Mouse (Mus musculus) cortical plate, adult 2 months (tissue): Measurements from ENCODE around the gene Rfk.

Experiments used
- CTCF ChIP-seq: fragments of 200-500 bp; IDR thresholded peaks from 2 replicates; pipeline ENCODE4 v1.5.1; 2011; ENCODE audit warnings: mild to moderate bottlenecking, control low read depth, low read length; ENCODE audit not compliant: insufficient read depth; ENCODE audit errors: extremely low read depth
- POLR2A ChIP-seq: fragments of 200-500 bp; IDR thresholded peaks from 2 replicates; pipeline ENCODE4 v1.6.1; 2011; ENCODE audit warnings: mild to moderate bottlenecking, low read length, control low read depth; ENCODE audit not compliant: insufficient read depth; ENCODE audit errors: extremely low read depth

DNA sequence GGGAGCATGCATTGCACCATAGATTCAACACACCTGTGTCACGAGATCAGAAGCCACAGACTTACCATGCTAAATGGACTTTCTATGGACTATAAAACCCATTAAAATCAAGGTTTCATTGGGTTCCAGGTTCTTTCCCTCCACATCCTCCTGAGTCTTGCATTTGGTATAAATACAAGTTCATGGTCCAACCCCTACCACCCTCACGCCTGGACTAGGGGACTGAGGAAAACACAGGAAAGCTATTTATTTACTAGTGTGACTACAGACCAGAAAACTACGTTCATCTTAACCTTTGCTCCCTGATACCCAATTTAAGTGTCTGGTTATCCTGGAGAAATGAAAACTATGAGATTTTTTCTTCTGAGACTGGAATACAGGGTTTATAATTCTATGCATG is 21.1 kb upstream of the Rfk start, which contains the start of gene Gcnt1:
- TF ChIP-seq CTCF (no peak), POLR2A (no peak)
